Mouse (Mus musculus): ENCODE results near the gene Zyg11a. TPM values are rescaled to one million over a fixed set of nuclear protein-coding genes. Genes with fewer than 3 reads are reported as not detected.

Gene Zyg11a
- total RNA-seq (2014; fragmentation: Nextera tagmentation): not detected in 2 replicates
- not detected in 2 replicates for total RNA-seq (2017)

DNA sequence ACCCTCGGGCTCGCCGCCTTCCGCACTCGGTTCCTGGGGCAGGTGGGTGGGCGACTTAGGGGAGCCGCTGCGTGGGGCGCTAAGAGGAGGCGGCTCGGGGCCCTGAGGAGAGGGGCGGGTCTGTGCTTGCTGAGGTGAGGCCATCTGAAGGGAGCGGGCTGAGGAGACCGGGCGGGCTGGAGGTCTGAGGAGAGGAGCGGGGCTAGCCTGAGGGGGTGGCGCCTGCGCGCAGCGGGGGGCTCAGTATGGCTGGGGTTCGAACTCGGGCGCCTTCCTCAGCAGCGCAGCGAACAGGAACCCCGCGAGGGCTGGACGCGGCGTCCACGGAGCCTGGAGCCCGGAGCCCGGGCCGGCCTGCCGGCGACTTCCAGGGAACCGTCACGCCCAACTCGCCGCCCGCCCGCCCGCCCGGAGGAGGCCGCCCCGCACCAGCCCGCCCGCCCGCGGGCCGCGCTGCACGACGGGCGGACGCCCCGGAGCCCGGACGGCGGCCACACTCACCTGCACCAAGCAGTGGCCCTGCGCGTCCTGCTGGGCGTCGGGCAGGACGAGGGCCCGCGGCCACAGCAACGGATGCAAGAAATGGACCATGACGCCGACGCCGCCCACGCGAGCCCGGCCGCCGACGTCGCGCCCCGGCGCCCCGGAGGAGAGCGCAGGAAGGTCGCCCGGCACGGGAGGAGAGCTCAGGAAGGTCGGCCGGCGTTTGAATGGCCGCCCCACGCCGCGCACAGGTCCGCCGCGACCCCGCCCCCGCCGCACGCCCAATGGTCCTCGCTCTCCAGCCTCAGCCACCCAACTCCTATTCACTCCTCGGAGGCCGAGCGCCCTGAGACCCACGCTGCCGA is at the start of gene Zyg11a:
Gene Zyg11a, minus strand, starts transcription at position 717 of the 848 bp plus-strand sequence.
- no peak for ATAC-seq (replicated peaks; ENCODE audit: low FRiP score, low TSS enrichment, poor library complexity, severe bottlenecking)

DNA sequence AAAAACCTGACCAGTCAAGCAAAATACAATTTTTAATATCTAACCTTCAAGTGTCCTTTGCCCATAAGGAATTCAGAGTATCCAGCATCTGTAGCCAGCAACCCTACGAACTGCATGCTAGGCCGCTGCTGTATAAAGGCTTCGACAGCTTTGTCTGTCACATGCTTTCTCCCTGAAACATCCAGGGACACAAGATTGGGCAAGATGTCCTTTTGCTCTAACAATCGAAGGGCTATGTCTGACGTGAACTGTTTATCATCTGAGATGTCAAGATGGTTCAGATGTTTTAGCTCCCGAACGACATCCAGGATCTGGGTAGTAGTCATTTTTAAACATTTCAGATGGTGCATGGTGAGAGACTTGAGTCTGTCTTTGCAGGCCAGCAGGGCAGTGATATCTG is 47.9 kb upstream of the Zyg11a start:
- ATAC-seq (replicated peaks; ENCODE audit: low FRiP score, low TSS enrichment, poor library complexity, severe bottlenecking): no peak

DNA sequence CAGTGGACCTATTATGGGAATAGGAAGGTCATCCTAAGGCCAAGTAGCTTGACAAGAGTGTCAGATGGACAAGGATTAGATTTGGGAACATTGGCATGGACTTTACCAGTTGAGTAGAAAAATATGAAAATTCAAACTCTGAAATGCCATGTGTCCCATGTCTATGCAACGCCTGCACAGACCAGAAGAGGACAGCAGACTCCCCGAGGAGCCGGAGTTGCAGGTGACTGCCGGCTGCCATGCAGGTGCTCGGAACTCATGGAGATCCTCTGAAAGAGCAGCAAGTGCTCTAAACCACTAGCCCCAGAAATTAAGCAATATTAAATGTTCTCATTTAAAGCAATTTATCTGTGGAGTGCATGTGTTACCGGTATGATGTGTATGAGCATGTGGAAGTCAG is 35.5 kb upstream of the Zyg11a start:
- no peak for ATAC-seq (replicated peaks; ENCODE audit: low FRiP score, low TSS enrichment, poor library complexity, severe bottlenecking)

DNA sequence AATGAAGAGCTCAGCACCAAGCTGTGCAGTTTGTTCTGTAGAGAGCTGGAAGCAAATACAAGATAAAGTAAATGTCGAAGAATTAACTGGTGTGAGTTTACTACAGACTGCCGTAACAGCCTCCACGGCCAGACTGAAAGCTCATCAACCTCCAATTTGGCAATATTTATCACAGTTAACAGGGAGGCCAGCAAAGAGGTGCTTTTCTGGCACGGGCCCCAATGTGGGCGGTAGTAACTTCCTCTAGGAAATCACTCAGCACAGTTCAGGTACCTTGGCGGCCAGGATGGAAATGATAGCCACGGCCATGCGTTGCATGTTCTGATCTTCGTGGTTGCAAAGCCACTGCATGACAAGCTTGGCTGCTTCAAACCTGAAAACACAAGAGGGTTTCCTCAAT is 32.7 kb upstream of the Zyg11a start:
- peak; percentile 26; the same call in 1 of the 2 replicates for ATAC-seq (replicated peaks; ENCODE audit: low FRiP score, low TSS enrichment, poor library complexity, severe bottlenecking)

DNA sequence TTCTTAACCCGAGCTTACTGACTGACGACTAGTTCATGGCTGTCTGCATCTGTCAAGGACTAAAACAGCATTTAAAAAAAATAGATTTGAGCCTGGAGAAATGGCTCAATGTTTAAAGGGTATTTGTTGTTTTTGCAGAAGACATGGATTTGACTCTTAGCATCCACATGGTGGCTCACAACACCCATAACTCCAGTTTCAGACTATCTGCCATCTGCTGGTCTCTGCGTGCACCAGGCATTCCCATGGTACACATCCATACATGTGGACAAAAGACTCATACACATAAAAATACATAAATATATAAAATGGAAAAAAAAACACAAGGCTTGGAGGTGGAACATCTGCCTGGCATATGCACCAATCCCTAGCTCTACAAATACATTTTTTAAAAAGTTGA is 31.5 kb upstream of the Zyg11a start:
- ATAC-seq (replicated peaks; ENCODE audit: low FRiP score, low TSS enrichment, poor library complexity, severe bottlenecking): no peak

DNA sequence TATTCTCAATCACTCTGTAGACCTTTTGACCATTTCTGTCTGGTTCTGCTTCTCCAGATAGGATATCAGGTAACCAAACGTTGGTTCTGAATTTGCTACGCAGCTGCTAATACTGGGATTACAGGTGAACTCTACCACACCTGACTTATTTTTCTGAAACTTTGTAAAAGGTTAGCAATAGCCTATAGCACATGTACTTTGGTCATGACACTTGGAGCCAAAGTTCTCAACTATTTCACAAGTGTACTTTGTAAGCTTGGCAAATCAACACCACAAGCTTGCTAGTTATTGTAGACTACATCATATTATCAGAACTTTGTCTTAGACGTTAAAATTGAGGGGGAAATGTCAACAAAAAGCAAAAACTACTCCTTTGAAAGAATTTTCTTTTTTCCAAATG is 15.8 kb upstream of the Zyg11a start:
- ATAC-seq (replicated peaks; ENCODE audit: low FRiP score, low TSS enrichment, poor library complexity, severe bottlenecking): no peak

DNA sequence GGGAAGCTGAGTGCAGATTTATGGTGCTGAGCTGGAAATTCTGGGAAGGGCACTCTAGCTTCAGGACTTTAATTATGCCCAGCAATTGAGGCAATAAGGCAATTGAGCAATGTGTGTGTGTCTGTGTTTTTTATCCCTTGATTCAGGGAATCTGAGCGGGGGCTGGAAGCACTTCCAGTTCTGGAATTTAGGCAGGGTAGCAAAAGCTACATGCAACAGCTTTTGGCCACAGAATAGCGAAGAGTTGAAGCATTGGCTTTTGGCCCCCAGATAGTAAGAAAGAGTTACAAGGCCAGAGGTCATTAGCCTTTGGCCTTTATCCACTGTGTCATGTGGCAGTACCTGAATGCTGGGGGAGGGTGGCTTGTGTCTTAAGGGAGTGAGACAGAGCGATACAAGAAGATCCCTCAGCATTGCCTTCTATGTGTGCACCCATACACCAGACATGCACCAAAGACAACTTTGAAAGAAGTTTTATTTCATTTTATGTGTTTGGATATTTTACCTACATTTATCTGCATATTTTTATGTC is 7.6 kb upstream of the Zyg11a start:
- no peak for ATAC-seq (replicated peaks; ENCODE audit: low FRiP score, low TSS enrichment, poor library complexity, severe bottlenecking)

DNA sequence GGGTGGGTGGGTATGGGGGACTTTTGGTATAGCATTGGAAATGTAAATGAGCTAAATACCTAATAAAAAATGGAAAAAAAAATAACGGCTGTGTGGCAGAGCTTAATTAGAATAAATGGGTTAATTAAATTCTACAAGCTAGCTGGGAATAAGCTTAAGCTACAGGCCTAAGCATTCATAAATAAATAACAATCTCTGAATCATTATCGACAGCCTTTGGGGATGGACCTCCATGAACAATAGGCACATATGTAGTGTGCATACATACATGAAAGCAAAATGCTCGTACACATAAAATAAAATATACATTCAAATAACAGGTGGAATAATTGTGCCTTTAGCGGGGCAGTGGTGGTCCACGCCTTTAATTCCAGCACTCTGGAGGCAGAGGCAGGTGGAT is 4.7 kb upstream of the Zyg11a start:
- no peak for ATAC-seq (replicated peaks; ENCODE audit: low FRiP score, low TSS enrichment, poor library complexity, severe bottlenecking)

DNA sequence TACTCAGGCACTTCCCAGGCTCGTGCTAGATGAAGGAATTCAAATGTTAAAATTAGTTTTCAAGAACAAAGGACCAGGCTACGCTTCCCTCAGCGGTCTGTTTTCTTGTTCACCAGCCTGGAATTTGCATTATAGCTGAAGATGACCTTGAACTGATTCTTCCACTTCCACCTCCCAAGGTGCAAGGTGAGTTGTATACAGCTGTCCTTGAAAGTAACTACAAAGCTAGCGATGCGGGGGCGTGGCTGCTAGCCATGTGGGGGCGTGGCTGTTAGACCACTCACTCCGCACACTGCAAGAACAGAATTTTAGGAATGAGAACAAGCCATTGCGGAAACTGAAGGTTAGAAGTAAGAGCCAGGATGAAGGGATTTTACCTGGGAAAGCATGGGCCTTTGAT is 1.2 kb upstream of the Zyg11a start:
- ATAC-seq (replicated peaks; ENCODE audit: low FRiP score, low TSS enrichment, poor library complexity, severe bottlenecking): no peak

DNA sequence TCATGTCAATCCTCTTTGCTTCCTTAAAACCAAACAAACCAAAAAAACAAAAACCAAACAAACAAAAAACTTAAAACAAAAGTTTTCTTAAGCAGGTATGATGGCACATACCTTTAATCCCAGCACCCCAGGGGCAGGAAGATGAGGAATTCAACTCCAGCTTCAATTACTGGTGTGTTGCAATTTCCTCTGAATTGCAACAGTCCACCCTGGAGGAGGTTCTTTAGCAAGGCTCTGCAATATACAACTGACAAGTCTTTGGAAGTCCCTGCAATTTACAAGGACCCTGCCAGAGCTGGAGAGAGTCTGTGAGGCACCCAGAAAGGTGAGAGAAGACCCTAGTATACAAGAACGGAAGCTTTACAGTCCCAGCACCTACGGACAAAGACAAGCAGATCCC is 4.8 kb downstream of the Zyg11a start:
- no peak for ATAC-seq (replicated peaks; ENCODE audit: low FRiP score, low TSS enrichment, poor library complexity, severe bottlenecking)

DNA sequence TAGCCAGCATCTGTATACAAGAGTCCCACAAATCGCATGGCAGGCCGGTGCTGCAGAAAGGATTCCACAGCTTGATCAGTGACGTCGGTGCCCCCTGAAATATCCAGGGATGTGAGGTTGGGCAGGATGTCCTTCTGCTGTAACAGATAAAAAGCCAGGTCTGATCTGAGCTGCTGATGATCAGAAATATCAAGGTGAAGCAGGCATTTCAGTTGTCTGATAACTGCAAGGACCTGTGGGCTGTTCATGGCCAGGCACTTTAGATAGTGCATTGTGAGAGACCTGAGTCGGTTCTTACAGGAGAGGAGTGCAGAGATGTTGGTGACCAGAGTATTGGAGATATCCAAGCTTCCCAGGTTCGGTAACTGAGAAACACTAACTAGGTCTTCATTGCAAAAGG is 13.2 kb downstream of the Zyg11a start:
- ATAC-seq (replicated peaks; ENCODE audit: low FRiP score, low TSS enrichment, poor library complexity, severe bottlenecking): no peak

DNA sequence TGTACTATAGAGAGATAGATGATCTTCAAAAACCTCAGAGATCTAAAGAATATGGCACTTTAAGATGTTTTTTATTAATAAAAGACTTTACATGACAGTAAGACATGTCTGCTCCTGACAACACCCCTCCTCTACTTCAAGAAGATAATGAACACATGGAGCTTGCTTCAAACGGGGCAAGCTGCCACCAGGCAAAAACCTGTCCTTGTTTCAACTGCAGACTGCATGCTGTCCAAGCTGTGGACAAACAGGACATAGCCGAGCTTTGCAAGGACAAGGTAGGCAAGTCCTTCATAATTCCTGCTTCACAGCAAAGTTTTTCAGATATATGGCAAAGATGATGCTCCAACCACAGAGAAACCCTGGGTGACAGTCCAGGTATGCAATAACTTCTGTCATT is 18.6 kb downstream of the Zyg11a start:
- no peak for ATAC-seq (replicated peaks; ENCODE audit: low FRiP score, low TSS enrichment, poor library complexity, severe bottlenecking)

DNA sequence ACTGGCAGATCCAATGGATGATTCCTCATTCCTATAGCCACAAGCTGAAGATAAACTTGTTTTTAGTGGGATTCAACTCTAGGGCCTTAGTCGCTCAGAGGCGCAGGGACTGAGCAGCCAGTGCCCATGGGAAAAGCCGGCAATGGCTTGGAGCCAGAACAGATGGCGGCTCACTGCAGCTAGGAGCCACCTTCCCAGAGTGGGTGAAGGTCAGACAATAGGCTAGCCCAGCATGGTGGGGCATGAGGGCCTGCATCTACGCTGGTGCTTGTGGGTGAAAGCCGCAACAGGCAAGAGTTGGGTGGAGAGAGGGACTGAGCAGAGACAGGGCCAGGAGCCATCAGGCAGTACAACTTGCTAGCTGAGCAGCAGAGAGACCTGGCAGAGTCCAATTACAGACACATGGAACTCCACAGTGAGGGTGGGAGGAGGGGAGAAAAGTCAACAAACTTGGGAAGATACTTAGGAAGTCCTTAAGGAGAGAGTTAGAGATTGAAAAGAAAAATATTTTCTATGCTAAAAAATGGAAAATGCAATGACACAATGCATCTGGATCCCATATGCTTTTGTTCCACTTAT is 21.5 kb downstream of the Zyg11a start:
- ATAC-seq (replicated peaks; ENCODE audit: low FRiP score, low TSS enrichment, poor library complexity, severe bottlenecking): no peak

DNA sequence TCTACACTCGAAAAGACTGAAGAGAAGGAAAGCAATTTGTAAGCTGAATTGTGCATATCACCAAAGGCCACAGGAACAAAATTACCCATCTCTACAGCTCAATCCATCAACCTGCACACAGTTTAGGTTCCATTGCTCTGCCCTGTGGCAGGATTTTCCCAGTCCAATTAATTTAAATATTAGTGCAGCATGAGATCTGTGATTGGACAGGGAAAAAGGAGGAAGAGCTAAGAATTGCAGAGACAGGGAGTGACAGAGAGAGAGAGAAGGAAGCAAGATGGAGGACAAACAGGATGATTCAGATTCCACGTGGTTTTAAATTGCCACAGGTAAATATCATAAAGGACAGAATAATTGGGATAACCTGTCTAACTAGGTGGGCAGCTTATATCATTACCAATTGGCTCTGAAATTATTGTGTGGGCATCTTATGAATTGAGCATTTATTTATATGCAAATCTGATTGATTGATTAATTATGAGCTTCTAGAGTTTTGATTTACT is 25.0 kb downstream of the Zyg11a start:
- no peak for ATAC-seq (replicated peaks; ENCODE audit: low FRiP score, low TSS enrichment, poor library complexity, severe bottlenecking)

DNA sequence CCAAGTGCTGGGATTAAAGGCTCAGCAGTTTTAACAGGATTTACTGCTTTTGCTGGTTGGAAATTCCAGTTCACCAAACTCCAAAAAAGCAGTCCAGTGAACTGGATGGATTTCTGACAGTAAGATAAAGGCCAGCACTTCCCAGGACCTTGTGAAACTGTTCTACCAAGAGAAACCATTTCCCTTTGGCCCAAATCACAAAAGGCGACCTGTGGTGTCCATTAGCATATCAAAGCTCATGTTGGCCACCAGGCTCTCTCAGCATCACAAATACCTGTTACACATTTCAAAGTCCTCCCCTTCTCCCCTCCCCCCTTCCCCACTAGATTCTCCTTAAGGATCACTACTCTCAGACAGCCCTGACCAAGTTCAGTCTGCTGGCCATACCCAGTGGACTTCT is 35.6 kb downstream of the Zyg11a start:
- ATAC-seq (replicated peaks; ENCODE audit: low FRiP score, low TSS enrichment, poor library complexity, severe bottlenecking): no peak

DNA sequence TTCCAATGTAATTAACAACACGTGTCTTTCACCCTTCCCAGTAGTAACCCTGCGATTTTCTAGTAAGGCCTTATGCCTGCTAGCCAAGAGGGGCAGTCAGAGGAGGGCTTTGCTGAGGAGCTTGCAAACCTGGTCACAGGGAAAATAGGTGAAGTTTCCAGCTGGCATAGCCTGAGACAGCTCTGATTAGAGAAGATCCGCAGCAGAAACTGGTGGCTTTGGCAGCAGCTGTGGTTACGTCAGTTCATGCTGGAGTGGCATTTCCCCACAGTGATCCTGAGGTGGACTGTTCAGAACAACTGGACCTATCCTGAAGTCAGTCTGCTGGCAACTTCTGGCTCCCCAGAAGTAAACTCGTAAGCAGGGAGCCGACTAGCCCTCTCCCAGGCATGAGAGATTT is 49.8 kb downstream of the Zyg11a start:
- no peak for ATAC-seq (replicated peaks; ENCODE audit: low FRiP score, low TSS enrichment, poor library complexity, severe bottlenecking)

DNA sequence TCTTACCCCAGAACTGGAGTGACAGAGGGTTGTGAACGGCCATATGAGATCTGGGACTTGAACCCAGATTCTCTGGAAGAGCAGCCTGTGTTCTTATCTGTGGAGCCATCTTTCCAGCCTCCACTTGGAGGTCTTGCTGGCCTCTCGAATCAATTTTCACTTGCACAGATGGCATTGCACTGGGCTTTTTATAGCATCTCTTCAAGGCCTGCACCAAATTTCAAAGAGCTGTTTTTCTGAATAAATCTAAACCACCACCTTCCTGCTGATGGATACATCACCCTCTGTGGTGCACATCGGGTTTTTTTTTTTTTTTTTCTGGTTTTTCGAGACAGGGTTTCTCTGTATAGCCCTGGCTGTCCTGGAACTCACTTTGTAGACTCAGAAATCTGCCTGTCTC is 51.0 kb downstream of the Zyg11a start:
- ATAC-seq (replicated peaks; ENCODE audit: low FRiP score, low TSS enrichment, poor library complexity, severe bottlenecking): no peak

DNA sequence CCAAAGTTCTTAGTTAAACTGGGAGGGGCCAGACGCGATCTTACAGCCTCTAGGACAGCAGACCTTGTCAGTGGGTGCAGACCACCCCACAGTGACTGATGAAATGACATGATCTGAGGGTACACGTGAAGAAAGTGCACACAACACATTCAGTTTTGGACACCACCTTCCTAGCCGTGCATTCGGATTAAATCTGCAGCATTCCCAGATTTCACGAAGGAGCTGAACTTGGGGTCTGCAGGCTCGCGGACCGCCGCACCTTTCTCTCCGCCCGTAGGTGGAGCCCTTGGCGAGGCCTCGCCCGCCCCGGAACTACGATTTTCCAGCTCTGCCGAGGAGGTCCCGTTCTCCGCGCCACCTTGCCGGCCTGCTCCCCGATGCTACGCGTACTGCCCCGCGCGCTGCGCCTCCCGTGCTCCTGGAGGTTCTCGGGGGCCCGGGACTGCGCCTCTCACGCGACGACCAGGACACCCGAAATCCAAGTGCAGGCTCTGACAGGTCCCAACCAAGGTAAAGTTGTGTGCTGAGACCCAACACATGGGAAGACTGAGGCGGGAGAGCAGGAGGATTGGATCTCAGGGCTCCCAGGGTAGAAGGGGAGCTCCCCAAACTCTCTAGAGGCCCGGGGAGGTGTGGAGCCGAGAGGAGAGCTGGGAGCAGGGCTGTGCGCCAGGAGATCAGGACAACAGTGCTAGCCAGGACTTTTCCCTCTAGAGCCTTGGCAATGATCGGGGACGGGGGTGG is 52.5 kb downstream of the Zyg11a start, which contains the start of gene Echdc2:
Gene Echdc2, plus strand, starts transcription at position 286 of the 744 bp plus-strand sequence.
- ATAC-seq (replicated peaks; ENCODE audit: low FRiP score, low TSS enrichment, poor library complexity, severe bottlenecking): no peak

DNA sequence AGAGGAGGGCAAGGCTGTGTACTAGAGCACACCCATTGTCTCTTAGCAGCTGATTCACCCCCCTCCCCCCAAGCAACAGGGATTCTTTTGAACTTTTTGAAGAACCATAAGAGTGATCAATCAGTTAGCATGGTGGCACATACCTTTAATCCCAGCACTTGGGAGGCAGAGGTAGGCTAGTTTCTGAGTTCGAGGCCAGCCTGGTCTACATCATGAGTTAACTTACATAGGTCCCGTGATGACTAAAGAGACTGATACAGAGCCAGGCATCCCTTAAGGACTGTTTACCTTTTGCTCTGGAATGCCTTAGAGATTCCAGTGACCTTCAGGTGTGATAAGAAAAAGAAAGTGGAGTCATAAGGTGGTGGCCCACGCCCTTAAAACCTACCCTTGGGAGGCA is 54.6 kb downstream of the Zyg11a start:
- ATAC-seq (replicated peaks; ENCODE audit: low FRiP score, low TSS enrichment, poor library complexity, severe bottlenecking): no peak

DNA sequence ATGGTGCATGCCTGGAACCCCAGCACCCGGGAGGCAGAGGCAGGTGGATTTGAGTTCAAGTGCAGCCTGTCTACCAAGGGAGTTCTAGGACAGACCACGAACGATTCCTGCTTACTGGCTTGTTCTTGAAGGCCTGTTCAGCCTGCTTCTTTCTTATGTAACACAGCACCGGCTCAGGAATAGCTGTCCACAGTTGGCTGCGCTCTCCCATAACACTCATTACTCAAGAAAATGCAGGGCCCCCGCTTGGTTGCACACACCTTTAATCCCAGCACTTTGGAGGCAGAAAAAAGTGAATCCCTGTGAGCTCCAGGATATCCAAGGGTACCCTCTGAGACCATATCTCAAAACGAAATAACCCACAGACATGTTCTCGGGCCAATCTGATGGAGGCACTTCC is 55.9 kb downstream of the Zyg11a start:
- no peak for ATAC-seq (replicated peaks; ENCODE audit: low FRiP score, low TSS enrichment, poor library complexity, severe bottlenecking)
